Comparison of ENCODE assay signal across 8 mouse cellular contexts in the genomic region with DNA sequence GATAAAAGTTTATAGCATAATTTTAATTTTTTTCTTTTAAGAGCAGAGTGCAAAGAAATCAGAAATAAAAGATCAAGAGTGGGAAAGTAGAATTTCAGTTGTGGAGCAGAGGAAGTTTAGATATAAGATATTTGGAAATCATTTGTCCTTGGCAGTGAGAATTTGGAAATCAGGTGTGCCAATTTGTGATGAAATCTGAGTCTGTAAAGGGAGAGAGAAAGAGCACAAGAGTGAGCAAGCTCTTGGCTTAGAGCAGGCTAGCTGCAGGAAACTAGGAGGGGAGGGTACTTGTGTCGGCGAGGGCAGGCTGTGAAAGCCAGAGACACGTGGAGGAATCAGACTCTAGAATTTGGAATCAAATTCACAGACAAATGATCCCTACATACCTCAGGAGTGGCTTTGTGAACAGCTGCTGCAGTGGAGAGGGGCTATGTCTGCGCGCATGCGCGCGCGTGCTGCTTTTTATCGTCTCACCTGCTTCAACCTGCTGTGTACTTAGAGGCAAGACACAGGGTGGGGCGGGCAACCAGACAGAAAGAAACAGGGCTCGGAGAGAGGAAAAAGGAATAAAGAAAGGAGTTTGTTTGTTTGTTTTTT. TPM values are rescaled to one million over a fixed set of nuclear protein-coding genes. Genes with fewer than 3 reads are reported as not detected.
DNase-seq lines count a peak whose midpoint lies in the region; ATAC-seq and TF ChIP-seq lines count a peak whose summit lies in the region.

No protein-coding gene starts in this region.

- no peaks in the 10 kb centered on the region for H3K9me3 ChIP-seq in forebrain, embryonic 11.5 days (ENCODE audit: control insufficient read depth, low read length)
- no peaks in the 10 kb centered on the region for H3K9me3 ChIP-seq in kidney, embryonic 16.5 days (ENCODE audit: low read length)

- no peaks in the 10 kb centered on the region for H3K27me3 ChIP-seq in forebrain, embryonic 11.5 days (ENCODE audit: control insufficient read depth, insufficient read depth, low read length)
- no peaks in the 10 kb centered on the region for H3K27me3 ChIP-seq in kidney, embryonic 16.5 days (ENCODE audit: insufficient read depth, low read length)
- 0 out of 2 replicates have a peak, but pooled peaks cover 2% of the 10 kb centered on the region for H3K27me3 ChIP-seq in small intestine, adult 2 months (ENCODE audit: control insufficient read depth, insufficient read depth, low read length)

- no peak for TF ChIP-seq CTCF in small intestine, adult 2 months (IDR thresholded peaks at IDR 0.05; ENCODE audit: extremely low read depth, insufficient read length, insufficient replicate concordance, low read depth, low read length)

- H3K4me1 ChIP-seq in forebrain, embryonic 11.5 days (replicated peaks; ENCODE audit: control insufficient read depth, insufficient read depth, low read length): 0 out of 2 replicates have a peak, but pooled peaks cover 8% of the 10 kb centered on the region
- peaks cover 15% of the 10 kb centered on the region for H3K4me1 ChIP-seq in kidney, embryonic 16.5 days (ENCODE audit: insufficient read depth, low read length)
- H3K4me1 ChIP-seq in small intestine, adult 2 months (ENCODE audit: control insufficient read depth, insufficient read depth, insufficient read length, low read length): no peaks in the 10 kb centered on the region

- no peak overlapping the region for H3K4me3 ChIP-seq in forebrain, embryonic 11.5 days (ENCODE audit: low read depth, low read length)
- peak overlapping the region; percentile 29 for H3K4me3 ChIP-seq in kidney, embryonic 16.5 days (ENCODE audit: low read length)
- H3K4me3 ChIP-seq in small intestine, adult 2 months (ENCODE audit: low read depth, low read length): peak overlapping the region; percentile 12; the same call in 1 of the 2 replicates

- no peak for TF ChIP-seq POLR2A in small intestine, adult 2 months (IDR thresholded peaks at IDR 0.05; ENCODE audit: low read depth, low read length)

- ATAC-seq in forebrain, embryonic 11.5 days (replicated peaks; ENCODE audit: low FRiP score): no peak
- no peak for ATAC-seq in kidney, embryonic 16.5 days (ENCODE audit: low FRiP score, low TSS enrichment)

- H3K9ac ChIP-seq in forebrain, embryonic 11.5 days (ENCODE audit: low read length): no peak overlapping the region
- peak overlapping the region; percentile 5; the same call in 1 of the 2 replicates for H3K9ac ChIP-seq in kidney, embryonic 16.5 days (replicated peaks; ENCODE audit: low read length)

- H3K27ac ChIP-seq in forebrain, embryonic 11.5 days (ENCODE audit: low read depth, low read length): no peak overlapping the region
- peak overlapping the region; percentile 73 for H3K27ac ChIP-seq in kidney, embryonic 16.5 days (ENCODE audit: low read length)
- no peak overlapping the region for H3K27ac ChIP-seq in small intestine, adult 2 months (ENCODE audit: insufficient read depth, low read depth, low read length)

- 50% methylated on average over 12 of the region's 12 CpGs for WGBS in forebrain, embryonic 11.5 days
- WGBS in kidney, embryonic 16.5 days: 42% methylated on average over 12 of the region's 12 CpGs
- 23% methylated on average over 12 of the region's 12 CpGs for WGBS in small intestine, adult 2 months

- H3K4me2 ChIP-seq in forebrain, embryonic 11.5 days (ENCODE audit: low read depth, low read length, severe bottlenecking): 0 out of 2 replicates have a peak overlapping the region, but pooled peaks have one; percentile 6
- peak overlapping the region; percentile 58 for H3K4me2 ChIP-seq in kidney, embryonic 16.5 days (replicated peaks; ENCODE audit: low read depth, low read length)

- DNase-seq in right cerebral cortex, postnatal 25 days: peak; percentile 29
- DNase-seq in right cerebral cortex, postnatal 14 days: no peak
- DNase-seq in forebrain, embryonic 11.5 days (ENCODE audit: low spot score): no peak
- DNase-seq in ovary, postnatal 10 days (ENCODE audit: low spot score): no peak
- DNase-seq in spleen, postnatal 14 days (ENCODE audit: low spot score in 2 of 2): no peak
- no peak for DNase-seq in thymus, postnatal 25 days

- no peaks in the 10 kb centered on the region for H3K36me3 ChIP-seq in forebrain, embryonic 11.5 days (ENCODE audit: control insufficient read depth, insufficient read depth, low read length)
- H3K36me3 ChIP-seq in kidney, embryonic 16.5 days (ENCODE audit: insufficient read depth, low read length): no peaks in the 10 kb centered on the region
- no peaks in the 10 kb centered on the region for H3K36me3 ChIP-seq in small intestine, adult 2 months (ENCODE audit: control insufficient read depth, insufficient read depth, low read length)

RNA-seq across cellular contexts. Expression of a gene that starts 8.3 kb away (rescaled TPM):
- polyA plus RNA-seq in forebrain, embryonic 11.5 days (2014; fragmentation: Nextera tagmentation; extraction: Ambion mirVana): 66.1 and 71.9 TPM in 2 replicates
- polyA plus RNA-seq in kidney, embryonic 16.5 days (2015; fragmentation: Nextera tagmentation; extraction: Ambion mirVana): 164 and 181 TPM in 2 replicates
- 27.6 and 43.0 TPM in 2 replicates for polyA plus RNA-seq in small intestine, adult 2 months (2012; rRNA removed)

RNA-seq across cellular contexts. Expression of a gene that starts 17.3 kb away (rescaled TPM):
- 80.1 and 81.6 TPM in 2 replicates for polyA plus RNA-seq in forebrain, embryonic 11.5 days (2014; fragmentation: Nextera tagmentation; extraction: Ambion mirVana)
- 62.5 and 65.0 TPM in 2 replicates for polyA plus RNA-seq in kidney, embryonic 16.5 days (2015; fragmentation: Nextera tagmentation; extraction: Ambion mirVana)
- 7.8 and 16.6 TPM in 2 replicates for polyA plus RNA-seq in small intestine, adult 2 months (2012; rRNA removed)

RNA-seq across cellular contexts. Expression of a gene that starts 23.0 kb away (rescaled TPM):
- polyA plus RNA-seq in forebrain, embryonic 11.5 days (2014; fragmentation: Nextera tagmentation; extraction: Ambion mirVana): 1.3 TPM in 2 replicates
- polyA plus RNA-seq in kidney, embryonic 16.5 days (2015; fragmentation: Nextera tagmentation; extraction: Ambion mirVana): 0.25 and 0.33 TPM in 2 replicates
- polyA plus RNA-seq in small intestine, adult 2 months (2012; rRNA removed): 0.14 and 0.17 TPM in 2 replicates

RNA-seq across cellular contexts. Expression of a gene that starts 28.1 kb away (rescaled TPM):
- 41.7 and 46.0 TPM in 2 replicates for polyA plus RNA-seq in forebrain, embryonic 11.5 days (2014; fragmentation: Nextera tagmentation; extraction: Ambion mirVana)
- polyA plus RNA-seq in kidney, embryonic 16.5 days (2015; fragmentation: Nextera tagmentation; extraction: Ambion mirVana): 47.1 and 53.8 TPM in 2 replicates
- polyA plus RNA-seq in small intestine, adult 2 months (2012; rRNA removed): 9.4 and 11.8 TPM in 2 replicates
